Mouse (Mus musculus): ENCODE measurements at regions not wholly inside any gene's neighbourhood (a gene's known extent, or its start where the extent isn't known, plus 50 kb on each side); places are given as distances from the start of the nearest gene placed in this dataset.

DNA sequence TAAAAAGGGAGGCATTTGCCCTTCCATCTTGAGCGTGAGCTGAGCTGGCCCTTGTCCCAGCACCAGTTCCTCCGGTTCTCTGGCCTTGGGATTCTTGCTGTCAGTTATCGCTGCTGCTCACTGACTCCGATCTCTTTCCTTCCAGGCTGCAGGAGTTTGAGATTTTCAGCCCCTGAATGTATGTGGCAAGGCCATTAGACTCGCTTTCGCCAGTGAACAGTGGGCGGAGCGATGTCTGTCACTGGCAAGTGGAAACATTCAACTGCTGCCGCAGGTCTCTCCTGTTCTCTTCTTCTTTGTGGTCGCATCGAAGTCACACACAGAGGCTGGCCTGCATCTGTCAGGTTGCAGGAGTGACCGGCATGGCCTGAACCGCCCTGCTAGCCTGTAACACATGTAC lies 104.6 kb upstream of the Jarid2 start:
- TF ChIP-seq POLR2A (IDR thresholded peaks at IDR 0.05; ENCODE audit: borderline replicate concordance, insufficient read depth, low read length) (no peak), CTCF (IDR thresholded peaks at IDR 0.05; ENCODE audit: borderline replicate concordance, insufficient read depth, low read depth, low read length) (no peak)

Measured in cerebellum, adult 2 months (tissue).